Mouse (Mus musculus) ovary, adult 18-20 months (tissue): ENCODE data around the gene Taok1.

Experiments used
- DNase-seq: peaks from one replicate; pipeline ENCODE4 v3.0.0; 2022; ENCODE audit warnings: low spot score, mixed read lengths

Taok1 gene

DNA sequence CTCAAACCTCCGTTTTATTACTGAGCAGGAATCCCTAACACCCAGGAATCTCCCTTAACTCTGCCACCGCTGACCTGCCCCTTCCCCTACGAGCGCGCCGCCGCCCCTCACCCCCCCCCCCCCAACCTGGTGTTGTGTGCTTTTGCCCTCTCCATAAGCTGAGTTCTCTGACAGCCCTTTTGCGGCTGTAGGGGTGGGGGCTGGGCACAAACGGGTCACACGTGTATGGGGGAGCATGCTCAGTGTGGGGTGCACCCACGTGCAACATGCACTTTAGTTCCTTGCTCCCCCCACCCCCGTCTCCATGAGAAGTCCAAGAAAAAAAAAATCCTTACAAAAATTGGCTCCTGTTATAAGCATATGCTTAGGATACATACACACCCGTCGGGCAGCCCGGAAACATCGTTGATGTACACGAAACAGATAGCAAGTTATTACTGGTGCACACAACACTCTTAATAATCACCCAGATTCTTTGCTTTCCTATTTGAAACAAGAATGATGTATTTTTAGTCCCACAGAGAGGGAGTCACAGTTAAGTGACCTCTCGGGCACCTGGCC lies 115.2 kb downstream of the Taok1 start:
- no peak for DNase-seq

GRCm38 (mm10) chr11:77491502-77492291 lies 115.9 kb downstream of the Taok1 start:
- DNase-seq, result peak; percentile 69

DNA sequence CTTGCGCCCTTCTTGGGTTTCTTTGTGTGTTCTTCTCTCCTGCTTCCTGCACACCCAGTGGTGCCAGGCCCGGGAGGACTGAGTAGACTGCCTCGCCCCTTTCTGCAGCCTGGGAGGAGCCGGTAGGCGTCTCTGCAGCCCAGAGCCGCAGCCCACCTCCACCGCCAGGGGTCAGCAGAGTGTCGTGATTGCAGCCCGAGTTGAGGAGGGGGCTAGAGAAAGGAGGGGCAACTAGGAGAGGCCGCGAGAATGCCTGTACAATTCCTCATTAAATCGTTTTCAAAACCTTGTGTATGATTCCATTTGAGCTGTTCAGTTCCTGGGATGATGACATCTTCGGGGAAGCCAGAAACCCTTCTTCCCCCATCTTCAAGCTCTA lies 116.5 kb downstream of the Taok1 start:
- DNase-seq, result peak; percentile 82

DNA sequence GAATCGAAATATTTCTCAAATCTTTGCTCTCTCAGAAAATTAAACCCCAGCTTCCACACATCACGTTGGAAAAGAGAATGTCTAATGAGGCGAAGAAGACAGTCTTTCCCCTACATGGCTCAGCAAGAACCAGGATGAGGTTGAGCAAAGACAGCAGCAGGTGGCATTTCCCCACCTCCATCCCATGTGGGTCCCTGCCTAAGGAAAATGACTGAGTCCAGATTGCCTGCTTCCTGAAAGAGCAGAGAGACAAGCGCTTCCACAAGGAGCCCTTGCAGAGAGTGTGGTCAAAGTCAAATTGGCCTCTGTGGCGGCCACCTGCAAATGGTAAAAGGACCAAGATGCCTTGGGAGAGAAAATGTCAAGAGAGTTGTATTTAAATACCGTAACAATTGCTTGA lies 117.2 kb downstream of the Taok1 start:
- DNase-seq, result no peak

- DNase-seq, result peak; percentile 67
These were observed 117.9 kb downstream of the Taok1 start, which contains the start of gene Ankrd13b for GRCm38 (mm10) chr11:77489591-77490235. Ankrd13b (minus strand) TSS chr11:77489678.

- DNase-seq, result no peak
These were observed 118.6 kb downstream of the Taok1 start for GRCm38 (mm10) chr11:77488771-77489581.

GRCm38 (mm10) chr11:77486798-77487197 lies 120.8 kb downstream of the Taok1 start:
- no peak for DNase-seq

DNA sequence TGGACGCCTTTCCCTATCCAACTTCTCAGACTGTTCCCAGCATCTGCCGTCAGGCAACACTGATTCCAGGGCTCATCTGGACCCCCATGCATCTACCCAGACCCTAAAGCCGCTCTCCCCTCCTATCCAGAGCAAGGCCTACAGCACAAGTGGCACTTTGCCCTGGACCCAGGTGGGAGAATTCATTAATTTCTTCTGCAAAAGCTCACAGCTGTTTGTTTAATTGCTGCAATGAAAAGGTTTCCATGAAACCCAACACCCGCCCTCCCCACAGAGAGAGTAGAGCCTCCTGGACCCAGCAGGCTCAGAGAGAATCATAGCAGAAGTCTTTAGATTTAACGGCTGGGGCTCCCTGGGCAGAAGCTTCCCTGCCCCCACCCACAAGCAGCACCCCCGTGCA lies 122.4 kb downstream of the Taok1 start:
- DNase-seq, result no peak

DNA sequence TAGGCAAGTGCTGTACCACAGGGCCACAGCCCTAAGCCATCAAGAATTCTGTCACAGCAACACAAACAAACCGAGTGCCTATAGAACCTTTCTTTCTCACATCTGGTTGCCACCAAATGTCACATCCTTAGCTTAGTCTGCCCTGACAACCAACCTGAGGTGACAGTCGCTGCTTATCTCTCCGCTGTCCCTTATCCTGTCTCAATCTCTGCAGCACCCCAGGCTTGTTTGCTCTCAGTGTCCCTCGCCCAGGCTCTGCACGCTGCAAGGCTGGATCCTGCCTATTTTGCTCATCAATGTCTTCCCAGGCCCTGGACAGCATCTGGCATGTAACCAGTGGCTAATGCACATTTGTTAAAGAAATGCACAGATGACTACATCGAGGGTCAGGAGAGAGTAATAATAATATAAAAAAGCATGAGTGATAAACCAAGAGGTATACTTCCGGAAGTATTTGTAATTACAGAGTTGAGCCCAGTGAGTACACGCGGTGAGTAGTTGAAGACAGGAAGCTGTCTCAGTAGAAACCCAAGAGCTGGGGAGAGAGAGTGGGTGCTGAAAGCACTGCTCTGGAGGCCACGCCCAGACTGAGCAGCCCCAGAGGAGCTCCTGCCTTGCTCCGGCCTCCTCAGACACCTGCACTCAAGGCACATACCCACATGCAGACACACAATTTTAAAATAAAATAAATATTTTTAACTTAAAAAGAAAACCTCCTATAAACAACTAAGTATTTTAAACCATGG lies 123.9 kb downstream of the Taok1 start:
- DNase-seq, result no peak

GRCm38 (mm10) chr11:77483043-77483442 lies 124.6 kb downstream of the Taok1 start:
- DNase-seq, result no peak
